Mouse (Mus musculus) lung, postnatal 0 days (tissue): Measurements from ENCODE around the gene 2010111I01Rik.

Experiments
- CTCF ChIP-seq: IDR thresholded peaks from 2 replicates; pipeline ENCODE4 v1.5.1; 2016; ENCODE audit warnings: antibody characterized with exemption, mild to moderate bottlenecking
- EP300 ChIP-seq: IDR thresholded peaks from 2 replicates; pipeline ENCODE4 v1.6.1; 2016; ENCODE audit warnings: antibody characterized with exemption, mild to moderate bottlenecking, control low read depth

GRCm38 (mm10) chr13:63304799-63305159 is 340.1 kb downstream of the 2010111I01Rik start:
- no peak for TF ChIP-seq CTCF
- TF ChIP-seq EP300, result no peak
